Mouse (Mus musculus) ES-E14 (cell line): ENCODE results near the gene Mpo. TPM values are rescaled to one million over a fixed set of nuclear protein-coding genes. Genes with fewer than 3 reads are reported as not detected.

Experiments
- DNase-seq: peaks from one replicate; pipeline ENCODE4 v3.0.0-alpha.2; 2013; ENCODE audit warnings: low read depth, low spot score
- H3K27ac ChIP-seq: 2 replicates; pipeline ENCODE4 v1.5.1; 2012; ENCODE audit warnings: low read depth, mild to moderate bottlenecking, low read length, moderate library complexity, mixed read lengths; ENCODE audit not compliant: poor library complexity, insufficient read depth, severe bottlenecking
- H3K36me3 ChIP-seq: 2 replicates; pipeline ENCODE4 v1.6.1; 2012; ENCODE audit warnings: mild to moderate bottlenecking, low read length, moderate library complexity, mixed read lengths; ENCODE audit not compliant: control insufficient read depth, poor library complexity, insufficient read depth, severe bottlenecking
- H3K4me1 ChIP-seq, 2 experiments: fragments of 150-350 bp in 1 of 2; sonication (generic) in 1 of 2; 2 replicates each; pipeline ENCODE4 v1.6.1; 2012; ENCODE audit warnings: low read length in 2 of 2, mild to moderate bottlenecking in 1 of 2, mixed read lengths in 1 of 2; ENCODE audit not compliant: control insufficient read depth in 2 of 2, insufficient read depth in 2 of 2, poor library complexity in 1 of 2
- H3K4me3 ChIP-seq, 2 experiments: fragments of 150-350 bp in 1 of 2; sonication (generic) in 1 of 2; 2 replicates each; pipeline ENCODE4 v1.5.1; 2012; ENCODE audit warnings: low read length in 2 of 2, low read depth in 1 of 2, mild to moderate bottlenecking in 1 of 2, mixed read lengths in 1 of 2; ENCODE audit not compliant: insufficient read depth in 1 of 2, poor library complexity in 1 of 2, severe bottlenecking in 1 of 2
- H3K9ac ChIP-seq: 2 replicates; pipeline ENCODE4 v1.6.1; 2012; ENCODE audit warnings: low read depth, mild to moderate bottlenecking, low read length, mixed read lengths; ENCODE audit not compliant: poor library complexity, insufficient read depth, severe bottlenecking
- H3K9me3 ChIP-seq: fragments of 150-350 bp; sonication (generic); 2 replicates; pipeline ENCODE4 v1.6.1; 2012; ENCODE audit warnings: low read depth, mild to moderate bottlenecking, low read length; ENCODE audit not compliant: control insufficient read depth, insufficient read depth
- CHD2 ChIP-seq: IDR thresholded peaks from 2 replicates; pipeline ENCODE4 v1.6.1; 2014; ENCODE audit warnings: mild to moderate bottlenecking, low read depth, low read length, inconsistent platforms
- HCFC1 ChIP-seq: IDR thresholded peaks from 2 replicates; pipeline ENCODE4 v1.6.1; 2012; ENCODE audit warnings: low read length, inconsistent platforms, borderline replicate concordance; ENCODE audit not compliant: insufficient read depth
- MAFK ChIP-seq: IDR thresholded peaks from 2 replicates; pipeline ENCODE4 v1.6.1; 2014; ENCODE audit warnings: mild to moderate bottlenecking, low read depth, low read length, inconsistent platforms; ENCODE audit not compliant: insufficient read depth
- ZC3H11A ChIP-seq: IDR thresholded peaks from 2 replicates; pipeline ENCODE4 v1.6.1; 2012; ENCODE audit warnings: low read depth, mild to moderate bottlenecking, inconsistent platforms, low read length, borderline replicate concordance
- ZNF384 ChIP-seq: IDR thresholded peaks from 2 replicates; pipeline ENCODE4 v1.6.1; 2012; ENCODE audit warnings: low read depth, low read length, inconsistent platforms
- in situ Hi-C, 2 experiments: fragments of 600-800 bp; cut with MboI; formaldehyde crosslinking; loops; one replicate each; pipeline ENCODE4 v1.15.1; 2025; ENCODE audit warnings: low sequenced_read_pairs in 2 of 2, inconsistent platforms in 1 of 2; ENCODE audit not compliant: unreplicated experiment in 2 of 2
- total RNA-seq: library from RNA; depleted of rRNA; stranded (reverse); fragments of 300-350 nt; gene quantifications from 2 replicates; pipeline ENCODE4 v1.2.3, GENCODE M21; 2012

Gene Mpo
- total RNA-seq, 1 experiment: not detected

DNA sequence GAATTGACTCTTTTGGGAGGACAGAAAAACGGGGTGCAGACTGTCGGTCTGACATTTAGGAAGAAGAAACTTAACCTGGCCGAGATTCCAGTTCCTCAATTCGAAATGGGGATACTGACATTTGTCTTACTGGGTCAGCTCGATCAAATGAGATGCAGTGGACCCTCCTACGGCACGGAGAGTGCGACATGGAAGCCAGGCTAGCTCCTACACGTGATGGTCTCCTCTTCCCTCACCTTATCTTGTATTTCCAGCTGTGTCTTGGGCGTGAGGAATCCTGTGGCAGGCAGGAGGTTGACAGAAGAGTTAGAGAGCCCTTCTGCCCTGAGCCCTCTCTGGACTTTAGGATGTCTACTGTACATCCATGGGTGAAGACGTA is 43.3 kb upstream of the Mpo start:
- DNase-seq: no peak
- no peak overlapping the region for H3K4me3 ChIP-seq
- no peaks in the 10 kb centered on the region for H3K9me3 ChIP-seq
- TF ChIP-seq HCFC1: no peak
- no peak for TF ChIP-seq ZC3H11A
- TF ChIP-seq ZNF384: no peak
- no peak for TF ChIP-seq MAFK
- no peak for TF ChIP-seq CHD2
- H3K4me1 ChIP-seq: peaks cover 2 to 30% of the 10 kb centered on the region in 2 experiments; a peak in 2 of 4 replicates
- H3K27ac ChIP-seq: no peak overlapping the region; the same call in 1 of the 2 replicates
- H3K36me3 ChIP-seq: 0 out of 2 replicates have a peak, but pooled peaks cover 2% of the 10 kb centered on the region
- in situ Hi-C loops: no loop called here
- peak overlapping the region; percentile 58; the same call in 1 of the 2 replicates for H3K9ac ChIP-seq

DNA sequence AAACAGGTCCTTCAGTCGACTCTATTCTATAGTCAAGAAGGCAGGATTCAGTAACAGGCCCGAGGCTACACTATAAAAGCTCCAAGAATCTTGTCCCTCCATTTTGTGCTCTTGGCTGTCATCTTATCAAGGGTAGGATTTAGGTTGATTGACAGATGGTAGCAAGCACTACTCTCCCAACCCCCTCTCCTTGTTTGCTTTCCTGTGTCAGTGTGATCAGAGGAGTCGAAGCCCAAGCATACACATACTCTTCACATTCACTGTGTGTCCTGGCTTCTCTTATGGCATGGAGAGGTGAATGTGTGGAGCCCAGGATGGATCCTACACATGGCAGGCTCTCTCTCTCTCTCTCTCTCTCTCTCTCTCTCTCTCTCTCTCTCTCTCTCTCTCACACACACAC is 42.9 kb upstream of the Mpo start:
- Histone ChIP-seq H3K9ac (no peak overlapping the region), H3K9me3 (no peaks in the 10 kb centered on the region), H3K27ac (no peak overlapping the region), H3K36me3 (no peaks in the 10 kb centered on the region), H3K4me1 (peaks cover 2 to 30% of the 10 kb centered on the region in 2 experiments; a peak in 2 of 4 replicates), H3K4me3 (no peak overlapping the region)
- no peak for TF ChIP-seq CHD2
- no peak for TF ChIP-seq ZNF384
- TF ChIP-seq ZC3H11A: no peak
- no peak for TF ChIP-seq MAFK
- no peak for TF ChIP-seq HCFC1
- in situ Hi-C loops: no loop called here
- no peak for DNase-seq

DNA sequence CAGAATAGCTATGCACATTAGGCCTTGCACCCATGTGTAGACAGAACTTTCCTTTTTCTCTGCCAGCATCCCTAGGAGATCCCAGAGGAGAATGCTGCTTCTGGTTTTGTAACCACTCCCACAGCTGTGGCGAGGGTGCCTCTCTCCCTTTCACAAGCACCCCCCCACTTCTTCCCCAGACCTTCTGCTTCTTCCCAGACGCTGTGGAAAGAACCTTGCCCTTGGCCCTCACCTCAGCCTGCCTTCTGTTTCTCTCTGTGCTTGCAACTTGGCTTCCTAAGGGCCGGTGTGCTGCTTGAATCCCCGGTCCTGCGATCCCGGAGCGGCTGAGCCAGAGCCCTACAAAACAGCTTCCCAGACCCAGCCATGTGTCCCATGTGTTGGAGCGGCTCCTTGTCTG is 42.4 kb upstream of the Mpo start:
- no peak overlapping the region for H3K4me3 ChIP-seq
- no peak overlapping the region for H3K27ac ChIP-seq
- H3K36me3 ChIP-seq: no peaks in the 10 kb centered on the region
- TF ChIP-seq HCFC1 (no peak), ZC3H11A (no peak), MAFK (no peak)
- no peaks in the 10 kb centered on the region for H3K9me3 ChIP-seq
- DNase-seq: no peak
- peaks cover 2 to 30% of the 10 kb centered on the region in 2 experiments; a peak in 2 of 4 replicates for H3K4me1 ChIP-seq
- in situ Hi-C loops: no loop called here
- peak overlapping the region; percentile 31; the same call in 1 of the 2 replicates for H3K9ac ChIP-seq

DNA sequence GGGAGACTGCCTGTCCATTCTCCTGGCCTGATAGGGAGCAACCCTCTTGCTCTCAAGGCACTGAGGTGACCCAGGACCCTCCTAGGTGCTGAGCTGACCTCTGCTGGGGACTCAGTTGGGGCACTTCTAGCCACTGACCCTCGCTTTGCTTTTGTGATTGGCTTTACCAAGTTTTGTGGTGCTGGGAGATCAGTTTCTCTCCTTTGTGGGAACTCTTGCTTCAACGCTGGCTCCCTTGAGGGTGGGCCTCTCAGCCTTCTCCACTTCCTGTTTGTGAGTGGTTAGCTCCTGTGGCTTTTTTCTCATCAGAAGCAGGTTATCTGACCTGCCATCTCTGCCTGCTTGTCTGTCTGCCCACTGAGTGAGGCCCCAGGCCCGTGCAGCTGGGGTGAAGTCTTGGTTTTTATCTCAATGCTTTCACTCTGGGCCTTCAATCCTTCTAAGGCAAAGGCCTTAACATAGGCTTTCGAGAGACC is 41.9 kb upstream of the Mpo start:
- peaks cover 2 to 31% of the 10 kb centered on the region in 2 experiments; a peak in 2 of 4 replicates for H3K4me1 ChIP-seq
- in situ Hi-C loops: no loop called here
- H3K9me3 ChIP-seq: no peaks in the 10 kb centered on the region
- no peak for DNase-seq
- H3K27ac ChIP-seq: no peak overlapping the region
- no peak for TF ChIP-seq HCFC1
- no peak for TF ChIP-seq ZNF384
- no peak overlapping the region for H3K4me3 ChIP-seq
- no peaks in the 10 kb centered on the region for H3K36me3 ChIP-seq
- peak overlapping the region; percentile 31; the same call in 1 of the 2 replicates for H3K9ac ChIP-seq

DNA sequence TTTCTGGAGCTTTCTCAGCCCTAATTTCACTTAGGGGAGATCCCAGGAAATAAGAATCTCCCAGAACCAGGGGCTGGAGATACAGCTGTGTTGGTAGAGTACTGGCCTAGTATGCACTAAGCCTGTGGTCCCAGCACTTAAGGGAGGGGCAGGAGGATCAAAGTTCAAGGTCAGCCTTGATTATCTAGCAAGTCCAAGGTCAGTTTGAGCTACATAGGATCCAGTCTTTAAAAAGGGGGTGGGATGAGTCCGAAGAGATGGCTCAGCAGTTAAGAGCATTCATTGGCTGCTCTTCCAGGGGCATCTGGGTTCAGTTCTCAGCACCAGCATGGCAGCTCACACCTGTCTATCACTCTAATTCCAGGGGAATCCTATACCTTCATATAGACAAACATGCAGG is 41.1 kb upstream of the Mpo start:
- no peak overlapping the region for H3K27ac ChIP-seq
- TF ChIP-seq CHD2: no peak
- TF ChIP-seq ZNF384: no peak
- H3K36me3 ChIP-seq: no peaks in the 10 kb centered on the region
- no peak overlapping the region for H3K9ac ChIP-seq
- in situ Hi-C loops: no loop called here
- DNase-seq: no peak
- peaks cover 2 to 32% of the 10 kb centered on the region in 2 experiments; a peak in 2 of 4 replicates for H3K4me1 ChIP-seq
- no peaks in the 10 kb centered on the region for H3K9me3 ChIP-seq
- H3K4me3 ChIP-seq: no peak overlapping the region
